Mouse (Mus musculus): ENCODE measurements around the gene Gpd2.
A peak's percentile ranks its signal among the peaks of the same experiment; 100 is the strongest.

Gene Gpd2

DNA sequence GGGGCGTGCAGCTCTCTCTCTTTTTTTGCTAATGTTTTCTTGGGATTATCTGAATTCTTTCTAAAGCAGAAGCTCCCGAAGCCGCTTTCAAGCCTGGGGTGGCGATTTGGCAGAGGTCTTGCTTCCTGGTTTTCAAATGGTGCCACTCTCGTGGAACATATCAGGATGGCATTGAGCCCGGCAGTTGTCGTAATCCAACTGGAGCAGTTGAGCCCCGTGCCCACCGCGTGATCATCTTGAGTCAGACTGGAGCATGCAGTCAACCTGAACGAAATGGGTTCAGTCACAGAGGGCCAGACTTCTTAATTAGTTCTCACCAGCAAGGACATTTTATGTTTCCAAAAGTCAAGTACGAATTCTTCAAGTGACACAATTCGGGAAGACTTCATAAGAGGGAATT lies 158.6 kb downstream of the Gpd2 start:
- DNase-seq = no peak

DNA sequence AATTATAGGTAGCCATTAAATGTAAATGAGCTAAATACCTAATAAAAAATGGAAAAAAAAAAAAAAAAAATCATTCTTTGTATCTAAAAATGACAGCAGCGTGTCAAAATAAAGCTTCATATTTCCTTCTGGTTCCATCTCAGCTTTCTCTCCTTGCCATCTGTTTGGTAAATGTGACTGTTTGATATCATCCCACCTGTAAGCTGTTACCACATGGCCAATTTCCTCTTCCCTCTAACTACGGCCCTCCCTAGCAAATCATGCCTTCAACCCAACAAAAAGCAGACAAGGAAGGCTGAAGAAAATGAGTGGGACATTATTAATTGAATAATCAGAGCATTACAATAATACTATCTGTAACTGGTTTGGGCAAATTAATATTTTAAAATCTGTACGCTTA lies 160.3 kb downstream of the Gpd2 start:
- no peak for DNase-seq

DNA sequence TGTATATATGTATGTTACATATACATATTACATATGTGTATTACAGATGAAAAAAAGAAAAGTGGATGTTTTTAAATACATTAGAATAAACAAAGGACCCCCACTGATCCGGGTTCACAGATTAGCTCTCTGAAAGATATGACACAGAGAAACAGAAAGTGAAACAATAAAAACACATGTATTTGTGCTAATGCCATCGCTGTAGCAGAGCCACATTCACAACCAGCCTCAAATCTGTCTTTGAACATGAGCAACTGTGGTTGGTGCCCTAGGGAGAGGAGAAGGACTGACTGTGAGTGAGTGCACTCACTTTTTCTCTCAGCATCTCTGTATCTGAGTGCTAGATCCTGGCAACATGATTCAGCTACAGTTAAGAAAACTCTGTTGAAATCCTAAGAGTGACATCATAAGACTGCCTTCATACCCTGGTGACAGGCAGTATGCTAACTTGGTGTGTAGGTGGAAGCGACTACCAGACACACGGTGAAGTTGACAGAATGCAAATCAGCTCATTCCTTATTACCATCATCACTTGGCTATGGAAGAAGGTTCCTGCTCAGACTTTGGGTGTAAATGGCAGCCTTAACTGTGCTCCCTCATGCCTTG lies 170.1 kb downstream of the Gpd2 start:
- no peak for DNase-seq

DNA sequence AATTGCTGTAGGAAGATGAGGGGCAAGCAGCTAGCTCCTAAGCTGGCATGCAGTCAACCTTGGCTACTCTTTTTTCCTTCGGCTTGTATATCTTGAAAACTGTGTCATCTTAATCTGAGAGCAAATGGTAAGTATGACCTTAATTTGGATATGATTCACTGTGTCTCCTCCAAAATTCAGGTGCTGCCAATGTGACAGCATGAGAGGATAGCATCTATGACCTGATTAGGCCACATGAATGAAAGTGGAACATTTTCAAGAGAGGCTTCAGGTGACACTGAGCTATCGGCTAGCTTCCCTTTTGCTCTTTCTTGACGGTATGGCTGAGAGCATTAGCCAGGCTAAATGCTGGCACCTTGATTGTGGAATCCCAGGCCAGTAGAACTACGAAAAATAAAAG lies 171.0 kb downstream of the Gpd2 start:
- peak; percentile 19 for DNase-seq

DNA sequence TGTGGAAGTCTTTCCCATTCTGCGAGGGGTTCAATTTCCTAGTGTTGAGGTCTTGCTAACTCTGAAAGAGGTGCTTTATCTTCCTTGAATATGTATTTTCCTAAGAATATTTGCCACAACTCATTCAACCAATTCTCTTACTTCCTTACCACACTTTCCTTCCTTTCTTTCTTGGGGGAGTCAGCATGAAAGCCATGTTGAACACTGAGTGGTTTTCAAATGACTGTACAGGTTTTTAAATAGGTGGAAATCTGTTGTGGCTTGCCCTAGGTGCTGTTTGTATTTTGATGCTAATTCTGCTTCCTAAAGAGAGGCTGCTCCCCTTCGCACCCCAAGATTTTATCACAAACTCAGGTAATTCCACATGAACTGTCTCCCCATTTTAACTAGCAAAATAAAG lies 174.1 kb downstream of the Gpd2 start:
- DNase-seq = no peak

DNA sequence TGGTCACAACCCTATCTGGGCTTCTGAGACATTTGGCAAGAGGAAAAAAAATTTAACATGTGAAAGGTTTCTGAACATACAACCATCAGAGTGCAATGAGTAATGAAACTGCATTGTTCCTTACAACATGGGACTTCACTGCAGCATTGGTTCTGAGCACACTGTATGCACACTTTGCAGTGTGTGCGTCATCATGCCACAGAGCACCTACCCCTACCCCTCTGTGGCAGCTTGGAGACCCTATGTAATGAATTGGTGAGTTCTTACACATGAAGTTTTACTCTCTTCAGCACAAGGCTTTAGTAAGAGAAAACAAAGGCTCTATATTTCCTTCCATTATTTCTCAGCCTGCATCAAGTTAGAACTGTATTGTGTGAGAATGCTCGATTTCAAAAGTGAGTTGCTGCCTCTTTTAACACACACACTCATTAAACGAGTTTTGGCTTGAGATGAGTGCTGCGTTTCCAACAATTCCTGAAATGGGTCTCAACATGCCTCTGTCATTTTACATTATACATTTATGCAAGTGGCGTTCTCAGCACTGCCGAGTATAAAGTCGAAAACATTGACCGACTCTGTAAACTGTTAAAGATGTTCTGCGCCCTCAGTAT lies 177.2 kb downstream of the Gpd2 start:
- DNase-seq = no peak

DNA sequence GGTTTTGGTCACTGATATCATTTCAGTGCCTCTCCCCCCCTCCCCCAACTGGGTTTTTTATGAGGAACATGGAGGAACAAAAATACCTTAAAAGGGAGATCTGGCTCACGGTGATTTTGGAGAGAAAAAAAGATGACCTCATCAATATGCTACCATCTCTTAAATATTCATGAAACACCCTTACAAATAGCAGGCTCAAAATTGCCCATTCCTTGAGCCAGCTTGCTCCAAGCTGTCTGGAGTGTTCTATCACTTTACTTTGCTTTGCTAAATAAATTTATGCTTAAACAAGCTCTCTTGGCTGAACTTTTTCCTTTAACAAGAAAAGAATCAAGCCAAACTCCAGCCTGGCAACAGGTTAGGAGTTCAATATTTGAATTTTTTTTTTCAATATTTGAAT lies 179.3 kb downstream of the Gpd2 start:
- DNase-seq = no peak
